Mouse (Mus musculus) MEL (cell line): ENCODE measurements at regions not wholly inside any gene's neighbourhood (a gene's known extent, or its start where the extent isn't known, plus 50 kb on each side); places are given as distances from the start of the nearest gene placed in this dataset.

Experiments
- DNase-seq: peaks from one replicate; pipeline ENCODE4 v3.0.0; 2011; ENCODE audit warnings: low read depth, low spot score
- H3K27ac ChIP-seq: 2 replicates; pipeline ENCODE4 v1.5.1; 2012; ENCODE audit warnings: low read depth, mild to moderate bottlenecking, control low read depth, low read length, moderate library complexity; ENCODE audit not compliant: control insufficient read depth
- H3K27me3 ChIP-seq, 2 experiments: fragments of 150-350 bp in 1 of 2; sonication (generic) in 1 of 2; 2 replicates each; pipeline ENCODE4 v1.6.1; 2012; ENCODE audit warnings: low read length in 2 of 2, mild to moderate bottlenecking in 2 of 2, improper control_type of control experiment in 1 of 2, moderate library complexity in 1 of 2; ENCODE audit not compliant: insufficient read depth in 2 of 2, control insufficient read depth in 1 of 2
- H3K36me3 ChIP-seq, 2 experiments: 2 replicates each; pipeline ENCODE4 v1.6.1; 2012 to 2014; ENCODE audit warnings: low read length in 2 of 2, improper control_type of control experiment in 1 of 2, inconsistent platforms in 1 of 2, mild to moderate bottlenecking in 1 of 2; ENCODE audit not compliant: insufficient read depth in 2 of 2, control insufficient read depth in 1 of 2
- H3K4me1 ChIP-seq, 2 experiments: fragments of 150-350 bp in 1 of 2; sonication (generic) in 1 of 2; 2 replicates each; pipeline ENCODE4 v1.6.1; 2012; ENCODE audit warnings: low read length in 2 of 2, improper control_type of control experiment in 1 of 2, mild to moderate bottlenecking in 1 of 2; ENCODE audit not compliant: insufficient read depth in 2 of 2, control insufficient read depth in 1 of 2
- H3K4me3 ChIP-seq, 2 experiments: fragments of 150-350 bp in 1 of 2; sonication (generic) in 1 of 2; 2 replicates each; pipeline ENCODE4 v1.5.1; 2012; ENCODE audit warnings: low read depth in 2 of 2, low read length in 2 of 2, mild to moderate bottlenecking in 2 of 2, moderate library complexity in 2 of 2, control low read depth in 1 of 2, improper control_type of control experiment in 1 of 2; ENCODE audit not compliant: control insufficient read depth in 1 of 2, insufficient read depth in 1 of 2
- H3K79me2 ChIP-seq: 2 replicates; pipeline ENCODE4 v1.6.1; 2012; ENCODE audit warnings: mild to moderate bottlenecking, low read length, moderate library complexity; ENCODE audit not compliant: control insufficient read depth, poor library complexity, insufficient read depth
- H3K9ac ChIP-seq: 2 replicates; pipeline ENCODE4 v1.6.1; 2012; ENCODE audit warnings: low read depth, mild to moderate bottlenecking, control low read depth, low read length, moderate library complexity; ENCODE audit not compliant: control insufficient read depth, poor library complexity, severe bottlenecking
- H3K9me3 ChIP-seq: fragments of 150-350 bp; sonication (generic); replicated peaks from 2 replicates; pipeline ENCODE4 v1.6.1; 2012; ENCODE audit warnings: mild to moderate bottlenecking, low read length, improper control_type of control experiment, moderate library complexity; ENCODE audit not compliant: insufficient read depth
- BHLHE40 ChIP-seq: IDR thresholded peaks from 2 replicates; pipeline ENCODE4 v1.6.1; 2012; ENCODE audit warnings: low read depth, mild to moderate bottlenecking, inconsistent platforms, low read length, improper control_type of control experiment, borderline replicate concordance
- CHD2 ChIP-seq: IDR thresholded peaks from 2 replicates; pipeline ENCODE4 v1.6.1; 2011; ENCODE audit warnings: low read length, improper control_type of control experiment
- E2F4 ChIP-seq: IDR thresholded peaks from 2 replicates; pipeline ENCODE4 v1.6.1; 2011; ENCODE audit warnings: low read depth, low read length, improper control_type of control experiment, borderline replicate concordance
- ELF1 ChIP-seq: IDR thresholded peaks from 2 replicates; pipeline ENCODE4 v1.6.1; 2014; ENCODE audit warnings: low read depth, mild to moderate bottlenecking, inconsistent platforms, low read length, improper control_type of control experiment, moderate library complexity
- EP300 ChIP-seq, 2 experiments: IDR thresholded peaks; 2 replicates each; pipeline ENCODE4 v1.6.1; 2011; ENCODE audit warnings: improper control_type of control experiment in 2 of 2, low read length in 2 of 2, low read depth in 1 of 2, mild to moderate bottlenecking in 1 of 2
- HCFC1 ChIP-seq: IDR thresholded peaks from 2 replicates; pipeline ENCODE4 v1.6.1; 2012; ENCODE audit warnings: low read depth, mild to moderate bottlenecking, inconsistent platforms, low read length, improper control_type of control experiment, moderate library complexity
- JUND ChIP-seq: IDR thresholded peaks from 2 replicates; pipeline ENCODE4 v1.6.1; 2011; ENCODE audit warnings: low read depth, mild to moderate bottlenecking, improper control_type of control experiment, low read length
- KAT2A ChIP-seq: conservative IDR thresholded peaks from 2 replicates; pipeline ENCODE4 v1.6.1; 2012; ENCODE audit warnings: low read depth, low read length, improper control_type of control experiment, inconsistent platforms
- MAFK ChIP-seq: IDR thresholded peaks from 2 replicates; pipeline ENCODE4 v1.6.1; 2011; ENCODE audit warnings: low read depth, mild to moderate bottlenecking, low read length, improper control_type of control experiment, borderline replicate concordance
- MAZ ChIP-seq: IDR thresholded peaks from 2 replicates; pipeline ENCODE4 v1.6.1; 2012; ENCODE audit warnings: low read depth, mild to moderate bottlenecking, inconsistent platforms, low read length, improper control_type of control experiment
- MEF2A ChIP-seq: IDR thresholded peaks from 2 replicates; pipeline ENCODE4 v1.6.1; 2014; ENCODE audit warnings: low read depth, mild to moderate bottlenecking, inconsistent platforms, low read length, improper control_type of control experiment; ENCODE audit not compliant: poor library complexity, insufficient replicate concordance, severe bottlenecking; ENCODE audit errors: extremely low read depth
- MXI1 ChIP-seq: IDR thresholded peaks from 2 replicates; pipeline ENCODE4 v1.6.1; 2011; ENCODE audit warnings: mild to moderate bottlenecking, low read depth, low read length, improper control_type of control experiment
- MYB ChIP-seq: IDR thresholded peaks from 2 replicates; pipeline ENCODE4 v1.6.1; 2011; ENCODE audit warnings: mild to moderate bottlenecking, low read depth, low read length, improper control_type of control experiment
- NELFE ChIP-seq: IDR thresholded peaks from 2 replicates; pipeline ENCODE4 v1.6.1; 2011; ENCODE audit warnings: low read depth, low read length, improper control_type of control experiment
- POLR2AphosphoS5 ChIP-seq: IDR thresholded peaks from 2 replicates; pipeline ENCODE4 v1.6.1; 2012; ENCODE audit warnings: low read depth, borderline replicate concordance, mild to moderate bottlenecking, inconsistent platforms, low read length, moderate library complexity, mixed read lengths
- SMC3 ChIP-seq: IDR thresholded peaks from 2 replicates; pipeline ENCODE4 v1.6.1; 2011; ENCODE audit warnings: low read depth, low read length, improper control_type of control experiment
- TAL1 ChIP-seq: IDR thresholded peaks from 2 replicates; pipeline ENCODE4 v1.6.1; 2012; ENCODE audit warnings: mild to moderate bottlenecking, inconsistent platforms, low read length, moderate library complexity, mixed read lengths
- TBP ChIP-seq: IDR thresholded peaks from 2 replicates; pipeline ENCODE4 v1.8.0; 2011; ENCODE audit warnings: low read depth, low read length, improper control_type of control experiment
- USF1 ChIP-seq: IDR thresholded peaks from 2 replicates; pipeline ENCODE4 v1.6.1; 2014; ENCODE audit warnings: low read depth, mild to moderate bottlenecking, inconsistent platforms, low read length, improper control_type of control experiment, moderate library complexity
- USF2 ChIP-seq, 2 experiments: IDR thresholded peaks; 2 replicates each; pipeline ENCODE4 v1.6.1; 2011 to 2012; ENCODE audit warnings: improper control_type of control experiment in 2 of 2, low read length in 2 of 2, borderline replicate concordance in 1 of 2, inconsistent platforms in 1 of 2, low read depth in 1 of 2, mild to moderate bottlenecking in 1 of 2; ENCODE audit not compliant: insufficient read depth in 1 of 2
- ZKSCAN1 ChIP-seq: IDR thresholded peaks from 2 replicates; pipeline ENCODE4 v1.6.1; 2012; ENCODE audit warnings: low read depth, mild to moderate bottlenecking, inconsistent platforms, low read length, improper control_type of control experiment, moderate library complexity
- ZMIZ1 ChIP-seq: IDR thresholded peaks from 2 replicates; pipeline ENCODE4 v1.6.1; 2012; ENCODE audit warnings: low read depth, mild to moderate bottlenecking, inconsistent platforms, low read length, improper control_type of control experiment, moderate library complexity

GRCm38 (mm10) chr6:103944361-103944760 lies 434.0 kb downstream of the Chl1 start:
- no peak overlapping the region for H3K4me3 ChIP-seq
- no peaks in the 10 kb centered on the region for H3K36me3 ChIP-seq
- no peaks in the 10 kb centered on the region for H3K4me1 ChIP-seq
- TF ChIP-seq CHD2 = no peak
- TF ChIP-seq MAFK = no peak
- no peak for TF ChIP-seq MXI1
- TF ChIP-seq ZMIZ1 = no peak
- TF ChIP-seq ELF1 = no peak
- no peak for TF ChIP-seq ZKSCAN1
- TF ChIP-seq MAZ = no peak
- no peak for TF ChIP-seq SMC3
- H3K9me3 ChIP-seq = no peaks in the 10 kb centered on the region
- no peaks in the 10 kb centered on the region for H3K79me2 ChIP-seq
- H3K9ac ChIP-seq = no peak overlapping the region
- H3K27ac ChIP-seq = no peak overlapping the region
- DNase-seq = no peak
- no peaks in the 10 kb centered on the region for H3K27me3 ChIP-seq

DNA sequence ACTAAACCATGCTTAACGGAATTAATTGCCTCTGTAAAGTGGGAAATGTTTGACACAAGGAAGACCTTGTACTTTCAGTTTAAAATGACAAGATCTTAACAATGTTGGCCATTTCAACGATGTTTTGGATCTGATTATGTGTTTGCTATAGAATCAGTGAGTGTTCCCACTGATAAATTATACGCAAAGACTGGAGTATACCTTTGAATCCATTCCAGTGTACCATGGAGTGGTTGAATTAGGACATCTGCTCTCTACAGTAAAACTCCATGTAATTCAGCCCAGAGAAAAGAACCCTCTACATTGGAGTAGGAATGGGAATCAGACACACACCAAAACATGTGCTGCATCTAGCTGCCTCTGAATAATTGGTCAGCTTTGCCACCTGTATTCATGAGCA lies 437.1 kb downstream of the Chl1 start:
- TF ChIP-seq MEF2A (no peak), KAT2A (no peak), MYB (no peak), HCFC1 (no peak), ZMIZ1 (no peak), USF1 (no peak), ZKSCAN1 (no peak), JUND (no peak), NELFE (no peak), EP300 (IDR thresholded peaks at IDR 0.05; ENCODE audit: low read depth in 1 of 2, low read length in 2 of 2) (no peak), E2F4 (no peak), BHLHE40 (no peak), USF2 (IDR thresholded peaks at IDR 0.05; ENCODE audit: borderline replicate concordance in 1 of 2, insufficient read depth in 1 of 2, low read depth in 1 of 2, low read length in 2 of 2) (no peak), POLR2AphosphoS5 (no peak), TAL1 (no peak), TBP (no peak), MAFK (no peak)
- TF ChIP-seq, all 39 proteins: peak for 0
- Histone ChIP-seq H3K36me3 (no peaks in the 10 kb centered on the region), H3K4me3 (no peak overlapping the region), H3K27ac (no peak overlapping the region), H3K79me2 (no peaks in the 10 kb centered on the region), H3K27me3 (no peaks in the 10 kb centered on the region), H3K9me3 (no peaks in the 10 kb centered on the region), H3K4me1 (no peaks in the 10 kb centered on the region), H3K9ac (no peak overlapping the region)
- DNase-seq = no peak
